Mouse (Mus musculus) CH12F3 (cell line): Measurements from ENCODE around the gene Prkag2.

Source experiments
- in situ Hi-C: fragments of 300-500 bp; cut with MboI; formaldehyde crosslinking; loops from 2 replicates; pipeline ENCODE4 v1.14.3; 2020; ENCODE audit warnings: low sequenced_read_pairs

Prkag2 gene

DNA sequence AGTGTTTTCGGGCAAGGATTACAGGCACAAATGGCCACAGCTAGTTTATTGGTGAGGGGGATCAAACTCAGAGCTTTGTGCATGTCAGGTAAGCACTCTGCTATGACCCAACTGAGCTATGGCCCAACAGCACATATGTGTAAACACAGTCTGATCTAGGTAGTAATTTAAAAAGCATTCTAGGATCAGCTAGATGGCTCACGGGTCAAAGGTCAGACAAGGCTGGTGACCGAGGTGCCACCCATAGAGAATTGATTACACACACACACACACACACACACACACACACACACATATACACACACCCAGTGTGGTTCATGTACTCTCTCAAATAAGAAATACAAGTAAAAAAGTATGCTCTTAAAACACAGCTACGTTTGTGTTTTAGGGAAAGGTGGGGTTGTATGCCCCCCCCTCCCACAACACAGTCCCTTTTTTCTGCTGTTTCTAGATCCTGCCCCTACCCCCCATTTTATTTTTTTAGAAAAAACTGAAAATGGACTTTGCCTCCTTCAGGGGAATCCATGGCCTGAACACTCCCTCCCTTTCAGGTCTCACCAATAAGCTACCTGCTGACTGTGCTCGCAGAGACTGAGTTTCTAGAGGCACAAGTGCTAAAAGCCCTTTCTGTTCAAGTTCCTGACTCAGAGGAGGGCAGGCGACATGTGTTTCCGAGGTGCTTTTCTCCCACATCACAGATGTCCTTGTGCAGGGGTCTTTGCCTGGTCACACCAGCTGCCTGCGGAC is 169.4 kb downstream of the Prkag2 start:
- in situ Hi-C loops = no loop called here

- in situ Hi-C loops = no loop called here
These were observed 171.6 kb downstream of the Prkag2 start for GRCm38 (mm10) chr5:24928816-24929215.

- in situ Hi-C loops = no loop called here
These were observed 172.7 kb downstream of the Prkag2 start for GRCm38 (mm10) chr5:24927706-24928105.

GRCm38 (mm10) chr5:24919155-24919554 is 181.3 kb downstream of the Prkag2 start:
- in situ Hi-C loops = no loop called here

DNA sequence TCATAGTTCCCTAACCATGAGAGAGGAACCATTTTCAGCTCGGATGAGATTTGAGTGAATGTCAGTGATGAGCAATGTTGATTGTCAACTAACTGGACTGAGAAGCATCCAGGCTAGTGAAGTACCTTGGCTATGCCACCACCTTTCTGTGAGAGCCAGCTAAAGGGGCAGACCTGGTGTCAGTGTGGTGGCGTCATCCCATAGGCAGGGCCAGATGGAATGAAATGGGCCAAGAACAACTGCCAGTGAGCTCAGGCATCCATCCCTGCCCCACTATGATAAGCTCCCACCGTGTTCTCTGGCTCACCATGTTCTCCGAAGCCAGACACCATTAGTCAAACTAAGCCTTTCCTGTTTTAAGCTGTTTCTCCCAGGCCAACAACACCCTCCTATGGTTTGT is 183.9 kb downstream of the Prkag2 start:
- in situ Hi-C loops = no loop called here

DNA sequence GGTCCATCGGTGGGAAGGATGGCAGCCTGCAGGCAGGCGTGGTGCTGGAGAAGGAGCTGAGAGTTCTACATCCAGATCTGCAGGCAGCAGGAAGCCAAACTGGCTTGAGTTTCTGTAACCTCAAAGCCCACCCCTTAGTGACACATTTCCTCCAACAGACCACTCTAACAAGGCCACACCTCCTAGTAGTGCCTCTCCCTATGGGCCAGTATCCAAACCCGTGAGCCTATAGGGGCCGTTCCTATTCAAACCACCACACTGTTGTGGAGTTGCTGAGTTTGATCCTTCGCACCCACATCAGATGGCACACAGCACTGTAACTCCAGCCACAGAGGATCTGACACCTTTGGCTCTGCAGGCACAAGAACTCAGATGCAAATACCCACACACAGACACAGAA is 185.3 kb downstream of the Prkag2 start:
- in situ Hi-C loops = no loop called here

DNA sequence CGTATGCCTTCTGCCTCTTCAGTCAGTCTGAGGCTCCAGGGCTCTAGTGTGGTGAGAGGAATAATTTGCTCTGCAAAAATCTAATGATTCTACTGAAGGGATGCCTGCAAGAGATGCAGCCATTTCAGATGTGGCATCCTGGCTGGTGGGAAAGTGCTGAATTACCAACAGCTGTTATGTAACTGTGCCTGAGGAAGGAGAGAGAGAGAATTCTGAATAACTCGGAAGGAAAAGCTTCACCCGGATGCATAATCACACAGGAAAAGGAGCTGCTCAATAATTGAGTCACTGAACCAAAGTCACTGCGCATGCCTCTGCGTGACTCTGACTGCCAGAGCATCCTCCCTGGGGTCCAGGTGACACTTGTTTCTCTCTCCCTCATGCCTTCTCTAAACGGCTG is 186.8 kb downstream of the Prkag2 start:
- in situ Hi-C loops = no loop called here

DNA sequence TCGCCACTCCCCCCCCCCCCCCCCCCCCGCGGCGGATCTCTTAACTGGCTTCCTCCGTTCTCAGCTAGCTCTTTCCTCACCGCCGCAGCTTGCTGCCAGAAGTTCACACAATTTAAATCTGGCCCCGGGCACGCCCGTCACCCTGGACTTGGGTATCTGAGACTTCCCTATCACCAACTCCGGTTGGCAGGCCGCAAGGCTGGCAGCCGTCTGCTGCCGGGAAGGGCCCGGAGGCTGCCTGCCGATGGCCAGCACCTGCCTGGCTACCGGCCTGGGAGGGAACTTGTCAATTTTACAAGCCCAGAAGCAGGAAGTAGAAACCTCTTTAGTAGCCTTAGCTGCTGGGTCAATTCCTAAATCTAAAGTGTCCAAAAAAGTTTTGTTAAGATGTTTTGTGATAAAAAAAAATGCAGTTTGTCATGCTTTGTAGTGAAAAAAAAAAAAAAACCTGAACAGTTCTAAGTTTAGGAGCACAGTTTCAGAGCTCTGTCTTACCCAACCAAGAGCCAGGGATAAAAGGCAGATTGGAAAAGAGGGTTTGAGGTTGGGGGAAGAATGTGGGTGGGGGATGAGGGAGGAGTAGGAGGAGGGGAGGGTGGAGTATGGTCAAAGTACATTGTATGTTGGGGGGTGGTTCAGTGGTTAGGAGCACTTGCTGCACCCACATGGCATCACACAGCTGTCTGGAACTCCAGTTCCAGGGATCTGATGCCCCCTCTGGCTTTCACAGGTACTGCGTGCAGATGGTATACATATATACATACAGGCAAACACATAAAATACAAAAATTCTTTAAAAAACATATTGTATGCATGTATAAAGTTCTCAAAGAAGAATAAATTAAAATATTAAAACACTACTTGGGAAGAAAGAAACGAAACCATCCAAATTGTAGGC is 191.4 kb downstream of the Prkag2 start:
- in situ Hi-C loops = no loop called here

GRCm38 (mm10) chr5:24908141-24908819 is 192.2 kb downstream of the Prkag2 start:
- in situ Hi-C loops = no loop called here

DNA sequence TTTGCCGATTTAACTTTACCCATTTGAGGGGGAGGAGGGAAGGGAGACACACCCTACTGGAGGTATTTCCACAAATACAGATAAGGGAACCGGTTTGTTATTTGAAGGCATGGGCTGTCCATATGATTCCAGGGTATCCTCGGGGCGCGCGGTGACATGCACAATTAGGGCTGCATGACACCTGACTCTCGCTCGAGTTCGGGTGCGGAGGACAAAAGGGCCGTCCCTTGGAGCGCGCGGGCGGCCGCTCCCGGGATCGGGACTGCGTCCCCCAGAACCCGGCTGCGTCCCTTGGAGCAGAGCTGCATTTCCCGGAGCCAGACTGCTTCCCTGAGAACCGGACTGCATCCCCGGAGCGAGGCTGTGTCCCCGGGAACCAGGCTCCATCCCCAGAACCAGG is 192.7 kb downstream of the Prkag2 start:
- in situ Hi-C loops = no loop called here

- in situ Hi-C loops = no loop called here
These were observed 193.6 kb downstream of the Prkag2 start for GRCm38 (mm10) chr5:24906844-24907243.

DNA sequence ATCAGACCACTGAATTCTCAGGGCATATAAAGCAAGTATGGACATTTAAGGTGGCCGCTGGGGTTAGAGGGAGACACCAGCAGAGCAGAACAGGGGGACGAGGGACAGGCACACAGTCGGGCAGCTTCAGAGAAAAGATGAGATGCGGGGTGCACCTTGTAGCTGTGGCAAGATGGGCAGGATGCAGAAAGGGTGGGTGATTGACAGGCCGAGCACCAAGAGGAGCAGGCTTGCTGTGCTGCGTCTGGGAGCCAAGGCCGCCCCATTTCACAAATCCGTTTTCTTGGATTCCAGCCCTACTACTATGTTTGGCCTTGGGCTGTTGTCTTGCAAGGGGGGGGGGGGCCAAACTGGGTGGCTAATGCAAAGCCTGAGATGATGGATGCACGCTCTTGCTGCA is 195.5 kb downstream of the Prkag2 start:
- in situ Hi-C loops = no loop called here

- in situ Hi-C loops = no loop called here
These were observed 196.0 kb downstream of the Prkag2 start for GRCm38 (mm10) chr5:24904423-24904822.

- in situ Hi-C loops = no loop called here
These were observed 196.4 kb downstream of the Prkag2 start for GRCm38 (mm10) chr5:24904001-24904400.

GRCm38 (mm10) chr5:24902835-24903234 is 197.6 kb downstream of the Prkag2 start:
- in situ Hi-C loops = no loop called here

DNA sequence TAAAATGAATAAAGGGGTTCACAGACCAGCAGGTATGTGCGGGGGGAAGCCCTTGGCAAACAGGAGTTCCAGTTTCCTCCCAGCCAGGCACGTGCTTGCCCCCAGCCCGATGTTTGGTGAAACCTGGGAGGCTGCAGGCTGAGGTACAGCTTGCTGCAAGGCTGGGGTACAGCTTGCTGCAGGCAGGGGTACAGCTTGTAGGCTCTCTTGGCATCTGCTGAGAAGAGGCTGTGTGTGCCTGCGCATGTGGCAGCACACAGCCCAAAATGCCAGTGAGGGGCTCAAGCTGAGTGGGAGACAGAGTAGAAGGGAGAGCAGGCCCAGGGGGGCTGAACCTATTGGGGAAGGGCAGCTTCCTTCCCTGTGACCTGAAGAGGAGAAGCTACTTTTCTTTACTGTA is 204.8 kb downstream of the Prkag2 start:
- in situ Hi-C loops = no loop called here

DNA sequence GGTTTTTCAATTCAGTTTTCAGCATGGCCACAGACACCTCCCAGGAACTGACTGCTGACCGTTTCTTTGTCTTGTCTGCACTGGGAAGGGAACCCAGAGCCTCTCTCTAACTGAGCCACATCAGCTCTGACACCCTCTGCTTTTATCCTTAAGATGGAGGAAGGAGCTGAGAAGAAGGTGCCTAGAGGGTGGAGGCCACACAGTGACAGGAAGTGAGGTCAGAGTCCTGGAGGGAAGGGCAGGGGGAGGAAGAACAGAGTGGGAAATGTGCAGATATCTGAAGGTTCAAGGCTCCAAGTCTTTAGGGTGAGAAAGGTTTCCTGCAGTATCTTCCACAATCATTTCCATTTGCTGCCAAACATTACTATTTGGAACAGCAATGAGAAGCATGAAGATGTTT is 205.6 kb downstream of the Prkag2 start:
- in situ Hi-C loops = no loop called here

GRCm38 (mm10) chr5:24892461-24892860 is 208.0 kb downstream of the Prkag2 start:
- in situ Hi-C loops = no loop called here

- in situ Hi-C loops = no loop called here
These were observed 210.6 kb downstream of the Prkag2 start for GRCm38 (mm10) chr5:24889860-24890259.

DNA sequence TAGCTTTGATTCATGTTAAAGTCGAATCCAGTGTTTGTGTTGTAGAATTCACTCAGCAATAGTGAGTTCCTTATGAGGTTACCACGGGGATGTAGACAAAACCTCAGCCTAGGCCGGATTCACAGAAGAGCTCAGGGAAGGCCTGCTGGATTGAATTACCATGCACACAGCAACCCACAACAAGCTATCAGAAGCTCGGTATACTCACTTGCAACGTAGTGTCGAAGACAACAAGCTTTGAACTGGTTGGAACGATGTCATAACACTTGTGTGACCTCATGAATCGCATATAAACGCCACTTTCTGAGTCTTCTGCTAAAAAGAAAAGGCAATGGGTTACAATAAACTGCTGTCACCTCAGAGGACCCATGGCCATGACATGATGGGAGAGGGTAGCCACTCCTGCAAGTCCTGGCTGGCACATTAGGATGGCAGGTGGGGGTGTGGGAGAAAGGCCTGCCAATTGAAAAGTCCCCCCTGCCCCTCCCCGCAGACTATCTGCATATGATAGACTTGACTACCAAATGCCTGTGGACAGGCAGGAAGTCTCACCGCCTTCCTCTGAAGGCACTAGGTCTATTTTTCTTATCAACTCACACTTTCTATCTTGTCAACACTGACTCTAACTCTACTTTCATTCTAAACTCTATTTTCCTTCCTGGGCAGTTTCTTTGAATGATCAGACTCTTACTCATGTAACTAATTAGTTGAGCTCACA is 211.4 kb downstream of the Prkag2 start:
- in situ Hi-C loops = no loop called here

DNA sequence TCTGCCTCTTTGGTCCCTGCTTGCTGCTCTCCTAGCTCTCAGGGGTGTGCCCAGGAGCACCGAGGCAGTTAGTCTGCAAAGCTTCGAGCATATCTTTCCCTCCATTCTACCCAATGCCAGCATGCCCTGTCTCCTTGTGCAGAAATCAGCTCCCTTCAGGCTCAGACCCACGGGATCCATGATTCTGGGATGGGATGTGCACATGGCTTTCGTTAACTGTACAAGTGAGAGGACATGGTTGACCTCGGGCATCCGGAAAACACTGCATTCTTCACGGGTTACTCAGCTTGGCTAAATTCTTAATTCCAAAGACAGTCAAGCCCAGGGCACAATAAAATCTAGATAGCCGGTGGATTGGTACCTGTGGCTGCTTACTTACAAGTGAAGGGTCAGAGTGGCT is 213.2 kb downstream of the Prkag2 start:
- in situ Hi-C loops = no loop called here
